Mouse (Mus musculus): Measurements from ENCODE around the gene Olfr1279.
"Not testable (repeated sequence)": the region's sequence is repeated elsewhere in the genome, so short reads cannot be mapped to it uniquely, and the experiment has no call there.

Gene Olfr1279

DNA sequence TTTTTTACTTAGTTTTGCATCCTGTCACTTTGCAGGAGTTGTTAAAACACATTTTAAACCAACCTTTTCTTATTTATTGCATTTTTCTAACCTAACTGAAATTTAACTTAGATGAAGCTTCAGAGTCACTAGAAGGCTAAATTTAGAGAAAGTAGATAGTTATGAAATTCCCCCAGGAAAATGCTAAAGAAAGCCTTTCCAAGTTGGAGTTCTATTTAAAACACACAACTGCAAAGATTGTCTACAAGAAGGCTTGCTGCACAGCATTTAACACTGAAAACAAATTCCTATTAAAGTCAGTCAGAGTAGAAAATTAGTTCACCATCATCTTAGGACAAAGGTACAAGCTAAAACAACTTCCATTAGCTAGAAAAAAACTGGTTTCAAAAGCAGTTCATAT lies at the start of gene Olfr1279:
TSS of gene Olfr1279 (plus strand) at position 262 of the 400 bp plus-strand sequence.
- DNase-seq = no peak

DNA sequence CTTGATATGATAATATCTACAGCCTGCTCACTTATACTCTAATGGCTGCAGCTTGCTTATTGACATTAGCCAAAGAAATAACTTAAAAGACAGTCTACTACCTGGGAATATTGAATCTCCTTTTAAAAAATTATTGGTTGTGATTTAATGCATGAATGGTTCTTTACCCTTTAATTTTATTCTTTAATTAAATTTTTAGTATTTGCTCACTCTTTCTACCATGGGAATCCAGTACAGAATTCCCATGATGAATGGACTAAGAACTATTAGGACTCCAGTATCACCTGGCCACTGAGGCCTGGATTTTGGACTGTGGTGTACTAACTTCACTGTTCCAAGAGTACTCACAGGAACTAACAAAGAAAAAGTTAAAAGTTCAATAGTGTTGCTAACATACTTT lies 46.2 kb upstream of the Olfr1279 start, which contains the start of gene Olfr1276:
TSS of gene Olfr1276 (plus strand) at position 301 of the 400 bp plus-strand sequence.
- no peak for DNase-seq

DNA sequence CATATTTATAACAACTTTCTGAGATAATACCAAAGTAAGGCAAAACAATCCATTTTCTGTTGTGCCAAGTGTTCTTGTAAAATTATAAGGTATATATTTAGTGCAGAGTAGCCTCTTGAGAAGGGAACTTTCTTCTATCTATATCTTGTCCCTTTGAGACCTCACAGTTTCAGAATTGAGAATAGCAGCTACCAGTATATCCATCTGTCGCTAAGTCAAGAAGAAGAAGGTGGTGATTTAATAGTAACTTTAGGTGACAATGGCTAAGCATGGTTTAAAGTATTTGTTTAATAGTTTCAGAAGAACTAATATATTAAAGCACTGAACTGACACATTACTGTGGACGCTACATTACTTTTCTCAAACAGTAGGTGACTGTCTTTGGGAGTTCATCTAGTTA lies 26.4 kb upstream of the Olfr1279 start, which contains the start of gene Olfr1277:
TSS of gene Olfr1277 (minus strand) at position 101 of the 400 bp plus-strand sequence.
- DNase-seq = no peak

- no peak for DNase-seq
Observed at GRCm38 (mm10) chr2:111289836-111290235, 10.6 kb upstream of the Olfr1279 start, which contains the start of gene Olfr1278. Gene Olfr1278, plus strand, starts transcription at chr2:111290136.

GRCm38 (mm10) chr2:111298541-111298940 lies 1.9 kb upstream of the Olfr1279 start:
- no peak for DNase-seq

- no peak for DNase-seq
Observed at GRCm38 (mm10) chr2:111313717-111314116, 13.3 kb downstream of the Olfr1279 start, which contains the start of gene Olfr1280. Gene Olfr1280, plus strand, starts transcription at chr2:111314017.

- DNase-seq = no peak
Observed at GRCm38 (mm10) chr2:111326220-111326619, 25.8 kb downstream of the Olfr1279 start, which contains the start of gene Olfr1281. Gene Olfr1281, plus strand, starts transcription at chr2:111326520.

- DNase-seq = not testable (repeated sequence)
Observed at GRCm38 (mm10) chr2:111333721-111334120, 33.3 kb downstream of the Olfr1279 start.

- no peak for DNase-seq
Observed at GRCm38 (mm10) chr2:111335976-111336375, 35.5 kb downstream of the Olfr1279 start, which contains the start of gene Olfr1282. Gene Olfr1282, minus strand, starts transcription at chr2:111336076.

Measured in lung, postnatal 36 days (tissue).